Mouse (Mus musculus) heart, embryonic 14.5 days (tissue): Measurements from ENCODE around the gene She. TPM values are rescaled to one million over a fixed set of nuclear protein-coding genes. Genes with fewer than 3 reads are reported as not detected.

Source experiments
- ATAC-seq: fragments of 200-750 bp; cut with Nextera tagmentation; 2 replicates; pipeline ENCODE4 v1.8.0; 2017; ENCODE audit warnings: low read depth, moderate TSS enrichment; ENCODE audit not compliant: insufficient number of reproducible peaks, insufficient read depth, low FRiP score
- H3K27ac ChIP-seq, 2 experiments: fragments of 200-500 bp in 1 of 2; fragments of 300-500 bp in 1 of 2; sonication (generic) in 1 of 2; replicated peaks in 1 of 2; 2 replicates each; pipeline ENCODE4 v1.5.1; 2012 to 2014; ENCODE audit warnings: low read depth in 2 of 2, low read length in 2 of 2, control low read depth in 1 of 2, mild to moderate bottlenecking in 1 of 2, mixed read lengths in 1 of 2; ENCODE audit not compliant: control insufficient read depth in 1 of 2, insufficient read depth in 1 of 2
- H3K27me3 ChIP-seq: fragments of 300-500 bp; sonication (generic); 2 replicates; pipeline ENCODE4 v1.6.1; 2014; ENCODE audit warnings: mild to moderate bottlenecking, low read length, control low read depth; ENCODE audit not compliant: control insufficient read depth, insufficient read depth
- H3K36me3 ChIP-seq: fragments of 300-500 bp; sonication (generic); 2 replicates; pipeline ENCODE4 v1.6.1; 2014; ENCODE audit warnings: mild to moderate bottlenecking, control low read depth, low read length, mixed read lengths; ENCODE audit not compliant: control insufficient read depth, insufficient read depth
- H3K4me1 ChIP-seq, 2 experiments: fragments of 200-500 bp in 1 of 2; fragments of 300-500 bp in 1 of 2; sonication (generic) in 1 of 2; 2 replicates each; pipeline ENCODE4 v1.6.1; 2012 to 2014; ENCODE audit warnings: low read length in 2 of 2, control low read depth in 1 of 2, mixed read lengths in 1 of 2; ENCODE audit not compliant: control insufficient read depth in 2 of 2, insufficient read depth in 2 of 2
- H3K4me2 ChIP-seq: fragments of 300-500 bp; sonication (generic); 2 replicates; pipeline ENCODE4 v1.6.1; 2014; ENCODE audit warnings: mild to moderate bottlenecking, low read length
- H3K4me3 ChIP-seq, 2 experiments: fragments of 200-500 bp in 1 of 2; fragments of 300-500 bp in 1 of 2; sonication (generic) in 1 of 2; 2 replicates each; pipeline ENCODE4 v1.5.1; 2012 to 2014; ENCODE audit warnings: low read length in 2 of 2, mild to moderate bottlenecking in 2 of 2, control low read depth in 1 of 2, low read depth in 1 of 2, moderate library complexity in 1 of 2; ENCODE audit not compliant: control insufficient read depth in 1 of 2, insufficient read depth in 1 of 2
- H3K9ac ChIP-seq: fragments of 300-500 bp; sonication (generic); 2 replicates; pipeline ENCODE4 v1.6.1; 2014; ENCODE audit warnings: mild to moderate bottlenecking, low read length
- H3K9me3 ChIP-seq: fragments of 300-500 bp; sonication (generic); 2 replicates; pipeline ENCODE4 v1.6.1; 2016; ENCODE audit warnings: low read length, control low read depth; ENCODE audit not compliant: control insufficient read depth
- WGBS: fragments of 180-500 bp; shearing (Covaris S2); extraction: QIAGEN DNeasy Blood & Tissue Kit; methylation state at CpG from one replicate; pipeline ENCODE4 v1.1.7; 2014; 5-methylcytosine and 5-hydroxymethylcytosine counted together
- polyA plus RNA-seq: library from polyadenylated mRNA; unstranded; fragments of >200 nt; fragmentation: Nextera tagmentation; extraction: Ambion mirVana; gene quantifications from 2 replicates; pipeline ENCODE4 v1.2.1, GENCODE M21; 2014

She gene
- polyA plus RNA-seq, 1 experiment from 2014 or later = 9.0 TPM

DNA sequence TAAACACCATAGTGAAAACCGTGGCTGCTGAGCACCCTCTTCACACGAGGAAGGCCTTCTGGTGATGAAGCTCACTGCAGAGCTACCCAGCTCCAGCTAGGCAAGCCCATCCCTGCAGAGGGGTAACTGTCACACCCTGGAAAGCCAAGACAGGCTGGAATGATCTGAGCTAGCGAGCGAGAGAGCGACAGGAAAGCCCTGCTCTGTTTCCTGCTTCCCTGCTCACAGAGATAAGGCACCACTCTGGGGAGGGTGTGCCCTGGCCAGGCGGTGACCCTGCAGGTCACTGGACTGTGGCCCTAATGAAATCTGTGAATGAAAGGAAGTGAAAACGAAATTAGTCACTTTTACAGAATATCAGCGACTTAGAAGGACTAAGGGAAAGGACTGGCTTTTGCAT, 4.2 kb downstream of the She start:
- ATAC-seq = peak; percentile 84
- WGBS = 16% methylated on average over 8 of the region's 8 CpGs
- peak overlapping the region; percentile 2 to 64 for H3K27ac ChIP-seq

DNA sequence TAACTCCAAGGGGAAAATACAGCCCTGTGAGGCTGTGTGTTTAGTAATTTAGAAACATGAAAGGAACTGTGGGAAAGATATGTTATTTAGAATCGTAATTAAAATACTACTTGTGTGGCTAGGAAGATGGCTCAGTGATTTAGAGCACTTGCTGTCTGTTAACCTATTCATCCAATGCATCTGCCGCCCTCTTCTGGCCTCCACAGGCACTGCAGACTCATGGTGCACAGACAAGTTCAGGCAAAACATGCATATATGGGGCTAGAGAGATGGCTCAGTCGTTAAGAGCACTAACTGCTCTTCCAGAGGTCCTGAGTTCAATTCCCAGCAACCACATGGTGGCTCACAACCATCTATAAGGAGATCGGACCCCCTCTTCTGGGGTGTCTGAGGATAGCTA, 11.1 kb downstream of the She start:
- no peak overlapping the region; a peak in 1 of 4 replicates for H3K27ac ChIP-seq
- H3K9me3 ChIP-seq = no peaks in the 10 kb centered on the region
- H3K9ac ChIP-seq = no peak overlapping the region
- no peaks in the 10 kb centered on the region for H3K4me1 ChIP-seq
- no peak overlapping the region for H3K4me3 ChIP-seq
- WGBS = 71% methylated on average over 4 of the region's 4 CpGs
- peaks cover 10% of the 10 kb centered on the region; the same call in 1 of the 2 replicates for H3K36me3 ChIP-seq
- ATAC-seq = no peak
- H3K4me2 ChIP-seq = no peak overlapping the region
- H3K27me3 ChIP-seq = no peaks in the 10 kb centered on the region

More for the DNA sequence above, 4.2 kb downstream of the She start:
- H3K27me3 ChIP-seq = peaks cover 32% of the 10 kb centered on the region
- no peak overlapping the region for H3K4me3 ChIP-seq
- peaks cover 2 to 8% of the 10 kb centered on the region in 2 experiments; a peak in 1 of 4 replicates for H3K4me1 ChIP-seq
- H3K36me3 ChIP-seq = peaks cover 2% of the 10 kb centered on the region; the same call in 1 of the 2 replicates
- no peak overlapping the region for H3K9ac ChIP-seq
- H3K4me2 ChIP-seq = no peak overlapping the region
- no peaks in the 10 kb centered on the region for H3K9me3 ChIP-seq

- ATAC-seq = peak; percentile 73; the same call in 1 of the 2 replicates
Observed at GRCm38 (mm10) chr3:89843148-89843547, 12.0 kb downstream of the She start.

GRCm38 (mm10) chr3:89845814-89846213, 14.6 kb downstream of the She start:
- WGBS = 79% methylated on average over 9 of the region's 9 CpGs
- Histone ChIP-seq H3K9ac (no peak overlapping the region), H3K4me1 (no peaks in the 10 kb centered on the region), H3K27me3 (no peaks in the 10 kb centered on the region), H3K27ac (no peak overlapping the region), H3K36me3 (peaks cover 6% of the 10 kb centered on the region; the same call in 1 of the 2 replicates), H3K9me3 (no peaks in the 10 kb centered on the region), H3K4me2 (no peak overlapping the region), H3K4me3 (no peak overlapping the region)
- ATAC-seq = no peak

More at GRCm38 (mm10) chr3:89843148-89843547, 12.0 kb downstream of the She start:
- Histone ChIP-seq H3K9ac (no peak overlapping the region), H3K27ac (peak overlapping the region; percentile 35 to 55; a peak in 3 of 4 replicates), H3K36me3 (peaks cover 10% of the 10 kb centered on the region; the same call in 1 of the 2 replicates), H3K4me1 (no peaks in the 10 kb centered on the region), H3K4me2 (no peak overlapping the region), H3K27me3 (no peaks in the 10 kb centered on the region), H3K4me3 (no peak overlapping the region), H3K9me3 (no peaks in the 10 kb centered on the region)
- 42% methylated on average over 9 of the region's 9 CpGs for WGBS

DNA sequence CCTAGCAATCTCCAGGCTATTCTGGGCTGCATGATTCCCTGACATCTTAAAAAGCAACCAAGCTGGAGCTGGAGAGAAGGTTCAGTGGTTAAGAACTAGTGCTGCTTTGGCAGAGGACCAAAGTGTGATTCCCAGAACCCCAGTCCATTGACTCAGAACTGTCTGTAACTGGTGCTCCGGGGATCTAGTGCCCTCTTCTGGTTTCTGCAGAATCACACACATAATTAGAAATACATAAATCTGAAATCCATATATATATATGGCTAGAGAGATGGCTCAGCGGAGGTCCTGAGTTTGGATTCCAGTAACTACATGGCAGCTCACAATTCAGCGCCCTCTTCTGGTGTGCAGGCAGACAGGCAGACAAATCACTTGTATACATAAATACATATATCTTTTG, 16.0 kb downstream of the She start:
- H3K4me3 ChIP-seq = no peak overlapping the region
- no peaks in the 10 kb centered on the region for H3K4me1 ChIP-seq
- ATAC-seq = no peak
- 72% methylated on average over 3 of the region's 3 CpGs for WGBS
- peaks cover 15% of the 10 kb centered on the region; the same call in 1 of the 2 replicates for H3K36me3 ChIP-seq
- no peak overlapping the region for H3K4me2 ChIP-seq
- H3K27ac ChIP-seq = peak overlapping the region; percentile 5 to 79; a peak in 2 of 4 replicates
- H3K9ac ChIP-seq = no peak overlapping the region
- no peaks in the 10 kb centered on the region for H3K27me3 ChIP-seq
- H3K9me3 ChIP-seq = no peaks in the 10 kb centered on the region

DNA sequence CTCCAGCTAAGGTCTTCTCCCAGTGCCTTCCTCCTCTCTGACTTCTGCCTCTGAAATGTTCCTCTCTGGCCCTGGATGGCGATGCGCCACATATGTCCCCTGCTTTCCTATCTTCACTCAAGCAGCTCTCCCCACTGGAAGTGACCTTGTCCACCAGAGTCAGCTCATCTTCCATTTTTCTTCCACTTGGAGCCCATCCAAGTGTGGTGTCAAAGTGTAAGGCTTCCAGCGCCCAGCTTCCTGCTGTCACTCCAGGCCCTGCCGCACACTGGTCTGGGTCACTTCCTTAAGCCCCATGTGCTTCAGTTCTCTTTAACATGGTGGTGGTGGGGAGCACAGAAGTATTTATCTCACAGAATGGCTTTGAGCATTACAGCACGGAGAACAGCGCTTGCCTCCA, 16.4 kb downstream of the She start:
- H3K4me2 ChIP-seq = no peak overlapping the region
- no peak overlapping the region for H3K4me3 ChIP-seq
- H3K9ac ChIP-seq = no peak overlapping the region
- H3K9me3 ChIP-seq = no peaks in the 10 kb centered on the region
- H3K27ac ChIP-seq = peak overlapping the region; percentile 70 to 79
- H3K27me3 ChIP-seq = no peaks in the 10 kb centered on the region
- peaks cover 19% of the 10 kb centered on the region; the same call in 1 of the 2 replicates for H3K36me3 ChIP-seq
- no peaks in the 10 kb centered on the region for H3K4me1 ChIP-seq
- ATAC-seq = peak; percentile 55; the same call in 1 of the 2 replicates
- 64% methylated on average over 6 of the region's 6 CpGs for WGBS

DNA sequence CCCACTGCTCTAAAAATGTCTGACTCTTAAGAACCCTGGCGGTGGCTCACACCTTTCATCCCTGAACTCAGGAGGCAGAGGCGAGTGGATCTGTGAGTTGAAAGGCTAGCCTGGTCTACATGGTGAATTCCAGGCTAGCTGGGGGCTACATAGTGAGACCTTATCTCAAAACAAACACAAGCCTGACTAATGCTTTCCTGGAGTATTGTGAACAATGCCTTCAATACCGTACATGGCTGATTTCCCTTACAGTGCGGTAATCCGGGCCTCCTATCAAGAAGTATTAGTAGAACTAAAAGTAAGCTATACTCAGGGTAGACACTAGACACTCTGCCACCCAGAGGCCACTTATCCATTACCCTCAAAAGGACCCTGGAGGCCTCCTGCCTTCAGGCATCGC, 16.9 kb downstream of the She start:
- H3K27me3 ChIP-seq = no peaks in the 10 kb centered on the region
- peak overlapping the region; percentile 70 to 79 for H3K27ac ChIP-seq
- no peaks in the 10 kb centered on the region for H3K9me3 ChIP-seq
- 79% methylated on average over 6 of the region's 6 CpGs for WGBS
- H3K4me3 ChIP-seq = no peak overlapping the region
- no peak overlapping the region for H3K4me2 ChIP-seq
- no peak for ATAC-seq
- H3K36me3 ChIP-seq = peaks cover 22% of the 10 kb centered on the region; the same call in 1 of the 2 replicates
- no peak overlapping the region for H3K9ac ChIP-seq
- H3K4me1 ChIP-seq = no peaks in the 10 kb centered on the region

GRCm38 (mm10) chr3:89853752-89854151, 22.6 kb downstream of the She start:
- Histone ChIP-seq H3K9ac (no peak overlapping the region), H3K4me1 (no peaks in the 10 kb centered on the region), H3K27ac (peak overlapping the region; percentile 80 to 82), H3K36me3 (peaks cover 39% of the 10 kb centered on the region), H3K4me2 (no peak overlapping the region), H3K27me3 (no peaks in the 10 kb centered on the region), H3K4me3 (no peak overlapping the region), H3K9me3 (0 out of 2 replicates have a peak, but pooled peaks cover 5% of the 10 kb centered on the region)
- 65% methylated on average over 5 of the region's 5 CpGs for WGBS
- ATAC-seq = peak; percentile 66
